Mouse (Mus musculus): ENCODE measurements around the gene Emilin1.

DNA sequence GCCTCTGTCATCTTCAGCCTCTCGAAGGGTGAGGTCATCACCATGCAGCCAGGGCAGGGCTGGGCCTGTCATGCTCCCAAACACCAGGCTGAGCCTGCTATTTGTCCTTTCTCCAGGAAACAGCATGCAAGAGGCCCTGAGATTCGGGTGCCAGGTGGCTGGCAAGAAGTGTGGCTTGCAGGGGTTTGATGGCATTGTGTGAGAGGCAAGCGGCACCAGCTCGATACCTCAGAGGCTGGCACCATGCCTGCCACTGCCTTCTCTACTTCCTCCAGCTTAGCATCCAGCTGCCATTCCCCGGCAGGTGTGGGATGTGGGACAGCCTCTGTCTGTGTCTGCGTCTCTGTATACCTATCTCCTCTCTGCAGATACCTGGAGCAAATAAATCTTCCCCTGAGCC is 17.6 kb downstream of the Emilin1 start:
- no peak for TF ChIP-seq CTCF (IDR thresholded peaks at IDR 0.05; ENCODE audit: low read depth, low read length)
- TF ChIP-seq POLR2A (IDR thresholded peaks at IDR 0.05; ENCODE audit: insufficient read depth, low read length): no peak
- TF ChIP-seq EP300 (IDR thresholded peaks at IDR 0.05; ENCODE audit: insufficient read depth, low read depth, low read length): no peak
